Mouse (Mus musculus): ENCODE measurements at regions not wholly inside any gene's neighbourhood (a gene's known extent, or its start where the extent isn't known, plus 50 kb on each side); places are given as distances from the start of the nearest gene placed in this dataset.

GRCm38 (mm10) chr16:92886226-92886625 lies 60.3 kb upstream of the Runx1 start:
- no peak for TF ChIP-seq CTCF (IDR thresholded peaks at IDR 0.05; ENCODE audit: borderline replicate concordance, extremely low read depth, insufficient read depth, insufficient read length)
- TF ChIP-seq POLR2A (IDR thresholded peaks at IDR 0.05; ENCODE audit: borderline replicate concordance, extremely low read depth, insufficient read depth, insufficient read length, poor library complexity, severe bottlenecking): no peak
- no peak for DNase-seq (ENCODE audit: low read depth)

GRCm38 (mm10) chr16:92883821-92884272 lies 57.9 kb upstream of the Runx1 start:
- TF ChIP-seq POLR2A (IDR thresholded peaks at IDR 0.05; ENCODE audit: borderline replicate concordance, extremely low read depth, insufficient read depth, insufficient read length, poor library complexity, severe bottlenecking) (no peak), CTCF (IDR thresholded peaks at IDR 0.05; ENCODE audit: borderline replicate concordance, extremely low read depth, insufficient read depth, insufficient read length) (no peak)
- DNase-seq (ENCODE audit: low read depth): no peak

GRCm38 (mm10) chr16:92880356-92881043 lies 54.6 kb upstream of the Runx1 start:
- DNase-seq (ENCODE audit: low read depth): no peak
- no peak for TF ChIP-seq POLR2A (IDR thresholded peaks at IDR 0.05; ENCODE audit: borderline replicate concordance, extremely low read depth, insufficient read depth, insufficient read length, poor library complexity, severe bottlenecking)
- TF ChIP-seq CTCF (IDR thresholded peaks at IDR 0.05; ENCODE audit: borderline replicate concordance, extremely low read depth, insufficient read depth, insufficient read length): no peak

GRCm38 (mm10) chr16:92878081-92878480 lies 52.1 kb upstream of the Runx1 start:
- DNase-seq (ENCODE audit: low read depth): no peak
- TF ChIP-seq POLR2A (IDR thresholded peaks at IDR 0.05; ENCODE audit: borderline replicate concordance, extremely low read depth, insufficient read depth, insufficient read length, poor library complexity, severe bottlenecking) (no peak), CTCF (IDR thresholded peaks at IDR 0.05; ENCODE audit: borderline replicate concordance, extremely low read depth, insufficient read depth, insufficient read length) (no peak)

All from brain, embryonic 14.5 days (tissue).